In the genomic region with DNA sequence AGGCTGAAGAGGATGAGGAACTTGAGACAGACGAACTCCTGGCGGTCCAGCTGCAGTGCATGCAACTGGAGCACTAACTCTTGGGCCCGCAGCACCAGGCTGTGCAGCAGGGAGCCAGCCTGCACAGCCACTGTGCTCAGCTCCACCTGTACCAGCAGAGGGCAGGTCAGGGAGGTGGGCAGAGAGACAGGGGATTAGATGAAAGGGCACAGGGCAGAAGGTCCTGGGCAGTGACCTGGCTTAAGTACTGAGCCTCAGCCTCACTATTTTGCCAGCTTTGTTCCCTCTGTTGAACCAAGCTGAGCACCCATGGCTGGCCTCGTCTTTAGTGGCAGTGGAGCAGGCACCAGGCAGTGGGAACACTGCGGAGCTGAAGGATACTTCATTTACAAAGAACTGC, we compare ENCODE assay signal across 30 mouse cellular contexts. TPM values are rescaled to one million over a fixed set of nuclear protein-coding genes. Genes with fewer than 3 reads are reported as not detected.
DNase-seq lines count a peak whose midpoint lies in the region; ATAC-seq and TF ChIP-seq lines count a peak whose summit lies in the region.
"Had no signal": no experiment of that assay in that cellular context is flagged by ENCODE, and none has a peak within 500 bp of the region (broad histone marks: within the 10 kb centered on the region; RNA-seq: fewer than 3 reads in every experiment).

No protein-coding gene starts in this region.

- TF ChIP-seq EP300 in lung, postnatal 0 days (IDR thresholded peaks at IDR 0.05) = no peak
- no peak for TF ChIP-seq EP300 in stomach, postnatal 0 days (optimal IDR thresholded peaks at IDR 0.05)

- DNase-seq in hindbrain, embryonic 10.5 days (ENCODE audit: low spot score) = no peak
- no peak for DNase-seq in kidney, postnatal 0 days (ENCODE audit: low spot score)
- no peak for DNase-seq in kidney, adult 11 months
- no peak for DNase-seq in lung, postnatal 0 days (ENCODE audit: low spot score)
- no peak for DNase-seq in lung, postnatal 36 days
- no peak for DNase-seq in stomach, postnatal 0 days (ENCODE audit: low spot score)
- DNase-seq in gastrocnemius, postnatal 25 days = no peak
- DNase-seq: adrenal gland, postnatal 10 days; cerebellum, adult 11 months; cerebellum, adult 9-10 months; cerebellum, postnatal 36 days; embryo, embryonic 11 days; heart, postnatal 10 days; kidney, adult 9 months; kidney, postnatal 25 days; layer of hippocampus, postnatal 36 days; left cerebral cortex, postnatal 4 days; right cerebral cortex, postnatal 4 days; thymus, adult 2 months; thymus, postnatal 36 days had no signal

- peaks cover 41% of the 10 kb centered on the region for H3K4me1 ChIP-seq in hindbrain, embryonic 10.5 days (replicated peaks)
- peaks cover 34% of the 10 kb centered on the region for H3K4me1 ChIP-seq in hindbrain, embryonic 12.5 days
- H3K4me1 ChIP-seq in kidney, postnatal 0 days (replicated peaks; ENCODE audit: insufficient read depth, low read length) = no peaks in the 10 kb centered on the region
- no peaks in the 10 kb centered on the region for H3K4me1 ChIP-seq in lung, postnatal 0 days (ENCODE audit: insufficient read depth, low read depth, low read length)
- H3K4me1 ChIP-seq in stomach, postnatal 0 days (replicated peaks; ENCODE audit: control insufficient read depth, insufficient read depth) = no peaks in the 10 kb centered on the region
- H3K4me1 ChIP-seq: embryonic facial prominence, embryonic 12.5 days; heart, embryonic 13.5 days had no signal

- 69% methylated on average over 5 of the region's 5 CpGs for WGBS in hindbrain, embryonic 10.5 days
- WGBS in hindbrain, embryonic 12.5 days = 71% methylated on average over 5 of the region's 5 CpGs
- 57% methylated on average over 5 of the region's 5 CpGs for WGBS in kidney, postnatal 0 days
- 58% methylated on average over 5 of the region's 5 CpGs for WGBS in lung, postnatal 0 days
- WGBS in stomach, postnatal 0 days = 72% methylated on average over 5 of the region's 5 CpGs

- no peak overlapping the region for H3K4me3 ChIP-seq in hindbrain, embryonic 10.5 days
- no peak overlapping the region for H3K4me3 ChIP-seq in hindbrain, embryonic 12.5 days
- H3K4me3 ChIP-seq in kidney, postnatal 0 days (replicated peaks; ENCODE audit: low read depth, low read length) = no peak overlapping the region
- no peak overlapping the region for H3K4me3 ChIP-seq in lung, postnatal 0 days (ENCODE audit: low read depth, low read length)
- H3K4me3 ChIP-seq in stomach, postnatal 0 days (ENCODE audit: low read depth, low read length) = no peak overlapping the region
- H3K4me3 ChIP-seq: embryonic facial prominence, embryonic 12.5 days; heart, embryonic 13.5 days; midbrain, embryonic 10.5 days had no signal

- H3K27ac ChIP-seq in hindbrain, embryonic 10.5 days = peak overlapping the region; percentile 17; the same call in 1 of the 2 replicates
- H3K27ac ChIP-seq in hindbrain, embryonic 12.5 days = no peak overlapping the region
- no peak overlapping the region for H3K27ac ChIP-seq in kidney, postnatal 0 days
- H3K27ac ChIP-seq in lung, postnatal 0 days (ENCODE audit: low read length) = no peak overlapping the region
- no peak overlapping the region for H3K27ac ChIP-seq in stomach, postnatal 0 days (replicated peaks)
- H3K27ac ChIP-seq: embryonic facial prominence, embryonic 12.5 days; heart, embryonic 13.5 days; midbrain, embryonic 10.5 days had no signal

- peak; percentile 28; the same call in 1 of the 2 replicates for TF ChIP-seq CTCF in kidney, postnatal 0 days (IDR thresholded peaks at IDR 0.05; ENCODE audit: low read depth)
- TF ChIP-seq CTCF in lung, postnatal 0 days (IDR thresholded peaks at IDR 0.05) = peak; percentile 39
- TF ChIP-seq CTCF in stomach, postnatal 0 days (IDR thresholded peaks at IDR 0.05; ENCODE audit: low read depth) = peak; percentile 40

- H3K36me3 ChIP-seq in hindbrain, embryonic 10.5 days = no peaks in the 10 kb centered on the region
- no peaks in the 10 kb centered on the region for H3K36me3 ChIP-seq in hindbrain, embryonic 12.5 days
- no peaks in the 10 kb centered on the region for H3K36me3 ChIP-seq in kidney, postnatal 0 days (ENCODE audit: insufficient read depth, low read length)
- H3K36me3 ChIP-seq in lung, postnatal 0 days (ENCODE audit: insufficient read depth, low read length) = no peaks in the 10 kb centered on the region
- no peaks in the 10 kb centered on the region for H3K36me3 ChIP-seq in stomach, postnatal 0 days (ENCODE audit: control insufficient read depth, insufficient read depth, low read length)
- H3K36me3 ChIP-seq: embryonic facial prominence, embryonic 12.5 days; heart, embryonic 13.5 days; midbrain, embryonic 10.5 days had no signal

- peaks cover 98% of the 10 kb centered on the region for H3K27me3 ChIP-seq in hindbrain, embryonic 10.5 days (ENCODE audit: insufficient read depth, poor library complexity, severe bottlenecking)
- H3K27me3 ChIP-seq in hindbrain, embryonic 12.5 days = peaks cover 68% of the 10 kb centered on the region
- no peaks in the 10 kb centered on the region for H3K27me3 ChIP-seq in kidney, postnatal 0 days (ENCODE audit: insufficient read depth, low read length)
- no peaks in the 10 kb centered on the region for H3K27me3 ChIP-seq in lung, postnatal 0 days (replicated peaks; ENCODE audit: insufficient read depth, low read length)
- no peaks in the 10 kb centered on the region for H3K27me3 ChIP-seq in stomach, postnatal 0 days (ENCODE audit: control insufficient read depth, insufficient read depth, low read length)

- ATAC-seq in hindbrain, embryonic 12.5 days (ENCODE audit: low FRiP score) = no peak
- no peak for ATAC-seq in kidney, postnatal 0 days (replicated peaks; ENCODE audit: low FRiP score, low read depth)
- no peak for ATAC-seq in lung, postnatal 0 days
- ATAC-seq in stomach, postnatal 0 days (ENCODE audit: low FRiP score, low TSS enrichment) = no peak
- ATAC-seq: CD4-positive, CD25-positive, alpha-beta regulatory T cell, adult 4 months; forebrain, embryonic 14.5 days; midbrain, embryonic 16.5 days had no signal

- no peak overlapping the region for H3K9ac ChIP-seq in hindbrain, embryonic 12.5 days
- no peak overlapping the region for H3K9ac ChIP-seq in kidney, postnatal 0 days (ENCODE audit: low read depth, low read length)
- H3K9ac ChIP-seq in lung, postnatal 0 days (replicated peaks; ENCODE audit: low read depth) = no peak overlapping the region
- no peak overlapping the region for H3K9ac ChIP-seq in stomach, postnatal 0 days (ENCODE audit: low read length)
- H3K9ac ChIP-seq: embryonic facial prominence, embryonic 12.5 days; heart, embryonic 13.5 days had no signal

- H3K4me2 ChIP-seq in hindbrain, embryonic 12.5 days (replicated peaks) = no peak overlapping the region
- no peak overlapping the region for H3K4me2 ChIP-seq in kidney, postnatal 0 days (ENCODE audit: low read length)
- H3K4me2 ChIP-seq in lung, postnatal 0 days (replicated peaks; ENCODE audit: low read depth, low read length) = no peak overlapping the region
- H3K4me2 ChIP-seq in stomach, postnatal 0 days (replicated peaks; ENCODE audit: low read depth) = no peak overlapping the region
- H3K4me2 ChIP-seq: embryonic facial prominence, embryonic 12.5 days; heart, embryonic 13.5 days had no signal

- H3K9me3 ChIP-seq in hindbrain, embryonic 10.5 days = no peaks in the 10 kb centered on the region
- no peaks in the 10 kb centered on the region for H3K9me3 ChIP-seq in hindbrain, embryonic 12.5 days (replicated peaks)
- H3K9me3 ChIP-seq in kidney, postnatal 0 days (replicated peaks; ENCODE audit: low read length) = no peaks in the 10 kb centered on the region
- no peaks in the 10 kb centered on the region for H3K9me3 ChIP-seq in lung, postnatal 0 days (ENCODE audit: low read length)
- H3K9me3 ChIP-seq in stomach, postnatal 0 days (ENCODE audit: control insufficient read depth, low read length) = no peaks in the 10 kb centered on the region
- H3K9me3 ChIP-seq: embryonic facial prominence, embryonic 12.5 days; heart, embryonic 13.5 days; midbrain, embryonic 10.5 days had no signal

RNA-seq across cellular contexts. Expression of gene Nr5a1, which starts 14.2 kb away (rescaled TPM):
- polyA plus RNA-seq in hindbrain, embryonic 10.5 days (2016; fragmentation: Nextera tagmentation; extraction: Ambion mirVana) = 0.07 and 0.15 TPM in 2 replicates
- 0.08 and 0.12 TPM in 2 replicates for polyA plus RNA-seq in hindbrain, embryonic 12.5 days (2016; fragmentation: Nextera tagmentation; extraction: Ambion mirVana)
- polyA plus RNA-seq in kidney, postnatal 0 days (2015; fragmentation: Nextera tagmentation; extraction: Ambion mirVana) = 0.36 and 0.56 TPM in 2 replicates
- 0.08 and 0.15 TPM in 2 replicates for polyA plus RNA-seq in lung, postnatal 0 days (2015; fragmentation: Nextera tagmentation; extraction: Ambion mirVana)
- polyA plus RNA-seq in stomach, postnatal 0 days (2015; fragmentation: Nextera tagmentation; extraction: Ambion mirVana) = 0.28 and 0.33 TPM in 2 replicates
- not detected for total RNA-seq in gastrocnemius, postnatal 25 days (2021)
- total RNA-seq: gastrocnemius, adult 18-20 months; heart, adult 8-10 months; layer of hippocampus, postnatal 36 days; neutrophil, adult 5-6 weeks had no signal
- polyA plus RNA-seq: CD4-positive, CD25-positive, alpha-beta regulatory T cell, adult 4 months; heart, embryonic 13.5 days had no signal

RNA-seq across cellular contexts. Expression of gene Psmb7, which starts 56.3 kb away (rescaled TPM):
- polyA plus RNA-seq in hindbrain, embryonic 10.5 days (2016; fragmentation: Nextera tagmentation; extraction: Ambion mirVana) = 319 and 334 TPM in 2 replicates
- 267 and 272 TPM in 2 replicates for polyA plus RNA-seq in hindbrain, embryonic 12.5 days (2016; fragmentation: Nextera tagmentation; extraction: Ambion mirVana)
- polyA plus RNA-seq in kidney, postnatal 0 days (2015; fragmentation: Nextera tagmentation; extraction: Ambion mirVana) = 217 and 220 TPM in 2 replicates
- 129 and 135 TPM in 2 replicates for polyA plus RNA-seq in lung, postnatal 0 days (2015; fragmentation: Nextera tagmentation; extraction: Ambion mirVana)
- polyA plus RNA-seq in stomach, postnatal 0 days (2015; fragmentation: Nextera tagmentation; extraction: Ambion mirVana) = 162 and 166 TPM in 2 replicates
- 100 to 1,000 TPM; 281 to 289 TPM for total RNA-seq in gastrocnemius, postnatal 25 days (2021)
